Mouse (Mus musculus): ENCODE data around the gene Dlx5. TPM values are rescaled to one million over a fixed set of nuclear protein-coding genes. Genes with fewer than 3 reads are reported as not detected.

Gene Dlx5
- polyA plus RNA-seq, 1 experiment = 0.71 TPM

DNA sequence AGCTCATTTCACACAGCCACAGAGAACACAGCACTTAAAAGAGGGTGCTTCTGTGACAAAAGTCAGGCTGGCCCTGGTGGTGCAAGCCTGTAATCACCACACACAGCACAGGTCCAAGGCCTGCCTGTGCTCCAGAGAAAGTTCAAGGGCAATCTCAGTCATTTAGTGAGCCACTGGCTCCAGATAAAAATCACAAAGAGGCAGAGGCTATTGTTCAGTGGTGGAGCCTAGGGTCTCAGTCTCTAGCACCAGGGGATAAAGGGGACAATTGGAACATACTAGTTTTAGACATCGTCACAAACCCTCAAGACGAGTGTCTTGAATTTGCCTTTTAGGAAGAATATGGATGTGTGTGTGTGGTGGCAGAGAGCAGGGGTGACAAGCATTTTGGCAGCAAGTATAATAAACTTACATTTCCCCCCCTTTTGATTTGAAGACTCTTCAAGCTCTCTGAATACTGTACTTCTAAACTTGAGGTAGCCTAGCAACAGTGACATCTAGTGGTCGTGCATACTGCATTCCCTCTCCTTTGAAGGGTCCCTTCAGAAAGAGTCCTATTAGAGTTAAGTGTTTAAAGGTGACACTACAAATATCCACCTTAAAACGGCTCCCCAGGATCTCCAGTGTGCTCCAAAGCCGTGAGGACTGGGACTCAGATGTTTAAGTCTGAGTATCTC is 33.1 kb upstream of the Dlx5 start:
- H3K27me3 ChIP-seq (ENCODE audit: control insufficient read depth, insufficient read depth, low read length) = no peaks in the 10 kb centered on the region
- DNase-seq = peak; percentile 9
- 45% methylated on average over 5 of the region's 5 CpGs for WGBS
- no peak for TF ChIP-seq POLR2A (IDR thresholded peaks at IDR 0.05; ENCODE audit: control insufficient read depth, extremely low read depth, insufficient read depth, low read length, poor library complexity)
- TF ChIP-seq CTCF (IDR thresholded peaks at IDR 0.05; ENCODE audit: borderline replicate concordance, control insufficient read depth, extremely low read depth, insufficient read depth, low read length, poor library complexity) = no peak
- no peaks in the 10 kb centered on the region for H3K36me3 ChIP-seq (ENCODE audit: control insufficient read depth, insufficient read depth, low read length)
- no peak overlapping the region for H3K27ac ChIP-seq (ENCODE audit: control insufficient read depth, insufficient read depth, low read length)
- H3K4me1 ChIP-seq (replicated peaks; ENCODE audit: control insufficient read depth, insufficient read depth, low read length) = no peaks in the 10 kb centered on the region
- H3K4me3 ChIP-seq (ENCODE audit: control insufficient read depth, insufficient read depth, low read length) = no peak overlapping the region

DNA sequence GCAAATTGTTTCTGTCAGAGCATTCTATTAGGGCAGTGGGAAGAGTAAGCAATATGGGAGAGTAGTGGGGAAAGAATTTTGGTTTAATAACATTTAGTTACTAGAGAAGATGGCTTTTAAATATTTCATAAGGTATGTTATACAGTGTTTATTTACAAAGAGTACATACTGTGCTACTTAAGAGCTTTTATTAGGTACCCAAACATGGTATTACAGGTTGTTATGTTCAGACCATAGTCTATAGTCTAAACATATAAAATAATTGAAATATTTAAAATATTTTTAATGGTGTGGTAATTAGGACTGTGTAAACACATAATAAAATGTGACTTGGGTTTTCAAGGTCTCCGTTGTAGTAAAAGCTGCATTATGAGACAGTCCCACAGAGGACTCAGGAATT is 32.4 kb upstream of the Dlx5 start:
- no peak for TF ChIP-seq POLR2A (IDR thresholded peaks at IDR 0.05; ENCODE audit: control insufficient read depth, extremely low read depth, insufficient read depth, low read length, poor library complexity)
- H3K4me1 ChIP-seq (replicated peaks; ENCODE audit: control insufficient read depth, insufficient read depth, low read length) = no peaks in the 10 kb centered on the region
- DNase-seq = no peak
- H3K4me3 ChIP-seq (ENCODE audit: control insufficient read depth, insufficient read depth, low read length) = no peak overlapping the region
- H3K27me3 ChIP-seq (ENCODE audit: control insufficient read depth, insufficient read depth, low read length) = no peaks in the 10 kb centered on the region
- H3K36me3 ChIP-seq (ENCODE audit: control insufficient read depth, insufficient read depth, low read length) = no peaks in the 10 kb centered on the region
- 83% methylated on average over 1 of the region's 1 CpGs for WGBS
- H3K27ac ChIP-seq (ENCODE audit: control insufficient read depth, insufficient read depth, low read length) = no peak overlapping the region

DNA sequence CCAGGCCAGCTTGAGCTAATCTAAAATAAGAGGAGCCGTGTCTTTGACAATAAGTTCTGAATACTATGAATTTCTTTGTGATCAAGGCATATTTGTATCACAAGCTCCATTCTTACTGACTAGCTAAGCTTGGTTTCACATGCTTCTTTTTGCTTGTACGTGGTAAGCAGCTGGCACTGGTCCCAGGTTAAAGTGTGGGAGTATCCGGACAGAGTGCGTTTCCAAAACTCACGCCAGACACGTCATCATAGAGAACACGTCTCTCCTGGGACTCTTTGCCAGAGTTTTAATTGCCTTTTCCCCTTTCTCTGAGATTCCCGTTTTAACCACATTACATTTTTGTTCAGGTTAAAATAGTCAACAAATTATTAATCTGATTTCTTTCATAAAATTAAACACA is 27.7 kb upstream of the Dlx5 start:
- H3K36me3 ChIP-seq (ENCODE audit: control insufficient read depth, insufficient read depth, low read length) = no peaks in the 10 kb centered on the region
- no peaks in the 10 kb centered on the region for H3K4me1 ChIP-seq (replicated peaks; ENCODE audit: control insufficient read depth, insufficient read depth, low read length)
- WGBS = 82% methylated on average over 8 of the region's 8 CpGs
- TF ChIP-seq CTCF (IDR thresholded peaks at IDR 0.05; ENCODE audit: borderline replicate concordance, control insufficient read depth, extremely low read depth, insufficient read depth, low read length, poor library complexity) (no peak), POLR2A (IDR thresholded peaks at IDR 0.05; ENCODE audit: control insufficient read depth, extremely low read depth, insufficient read depth, low read length, poor library complexity) (no peak)
- no peak overlapping the region for H3K27ac ChIP-seq (ENCODE audit: control insufficient read depth, insufficient read depth, low read length)
- no peak overlapping the region for H3K4me3 ChIP-seq (ENCODE audit: control insufficient read depth, insufficient read depth, low read length)
- no peak for DNase-seq
- H3K27me3 ChIP-seq (ENCODE audit: control insufficient read depth, insufficient read depth, low read length) = no peaks in the 10 kb centered on the region

DNA sequence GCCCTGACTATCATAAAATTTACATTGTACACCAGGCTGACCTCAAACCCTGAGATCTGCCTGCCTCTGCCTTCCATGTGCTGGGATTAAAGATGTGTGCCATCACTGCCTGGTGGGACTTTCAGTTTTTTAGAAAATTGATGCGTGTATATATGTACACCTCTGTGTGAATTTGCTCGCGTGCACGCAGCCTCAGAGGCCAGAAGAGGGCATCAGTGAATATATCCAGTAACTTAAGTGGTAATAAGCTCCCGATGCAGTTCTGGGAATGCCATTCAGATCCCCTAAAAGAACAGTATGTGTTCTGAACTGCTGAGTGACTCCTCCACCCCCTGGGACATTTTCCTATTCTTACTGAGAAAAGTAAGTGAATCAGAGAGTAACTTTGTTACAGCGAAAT is 8.2 kb upstream of the Dlx5 start:
- WGBS = 64% methylated on average over 6 of the region's 6 CpGs
- Histone ChIP-seq H3K27me3 (ENCODE audit: control insufficient read depth, insufficient read depth, low read length) (no peaks in the 10 kb centered on the region), H3K4me3 (ENCODE audit: control insufficient read depth, insufficient read depth, low read length) (no peak overlapping the region), H3K27ac (ENCODE audit: control insufficient read depth, insufficient read depth, low read length) (no peak overlapping the region), H3K4me1 (replicated peaks; ENCODE audit: control insufficient read depth, insufficient read depth, low read length) (no peaks in the 10 kb centered on the region), H3K36me3 (ENCODE audit: control insufficient read depth, insufficient read depth, low read length) (no peaks in the 10 kb centered on the region)
- no peak for DNase-seq
- TF ChIP-seq CTCF (IDR thresholded peaks at IDR 0.05; ENCODE audit: borderline replicate concordance, control insufficient read depth, extremely low read depth, insufficient read depth, low read length, poor library complexity) = no peak
- TF ChIP-seq POLR2A (IDR thresholded peaks at IDR 0.05; ENCODE audit: control insufficient read depth, extremely low read depth, insufficient read depth, low read length, poor library complexity) = no peak

DNA sequence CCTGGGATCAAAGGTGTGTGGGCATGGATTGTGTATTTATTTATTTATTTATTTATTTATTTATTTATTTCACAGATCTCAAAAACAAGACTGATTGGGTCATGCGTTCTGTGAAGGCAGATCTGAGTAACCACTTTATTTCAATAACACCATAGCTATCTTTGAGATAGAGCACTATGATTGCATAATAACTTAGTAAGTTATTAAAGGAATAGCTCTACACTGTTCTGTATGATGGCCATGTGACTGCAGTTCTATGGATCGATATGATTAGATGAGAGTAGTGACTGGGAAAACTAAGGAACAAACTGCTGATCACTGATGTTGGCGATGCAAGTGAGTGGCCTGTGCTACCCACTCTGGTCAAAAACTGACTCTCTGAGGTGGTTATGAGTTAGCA is 4.3 kb upstream of the Dlx5 start:
- DNase-seq = no peak
- 88% methylated on average over 3 of the region's 3 CpGs for WGBS
- H3K27ac ChIP-seq (ENCODE audit: control insufficient read depth, insufficient read depth, low read length) = no peak overlapping the region
- no peaks in the 10 kb centered on the region for H3K4me1 ChIP-seq (replicated peaks; ENCODE audit: control insufficient read depth, insufficient read depth, low read length)
- no peaks in the 10 kb centered on the region for H3K36me3 ChIP-seq (ENCODE audit: control insufficient read depth, insufficient read depth, low read length)
- H3K27me3 ChIP-seq (ENCODE audit: control insufficient read depth, insufficient read depth, low read length) = no peaks in the 10 kb centered on the region; the same call in 1 of the 2 replicates
- no peak overlapping the region for H3K4me3 ChIP-seq (ENCODE audit: control insufficient read depth, insufficient read depth, low read length)
- no peak for TF ChIP-seq CTCF (IDR thresholded peaks at IDR 0.05; ENCODE audit: borderline replicate concordance, control insufficient read depth, extremely low read depth, insufficient read depth, low read length, poor library complexity)
- no peak for TF ChIP-seq POLR2A (IDR thresholded peaks at IDR 0.05; ENCODE audit: control insufficient read depth, extremely low read depth, insufficient read depth, low read length, poor library complexity)

DNA sequence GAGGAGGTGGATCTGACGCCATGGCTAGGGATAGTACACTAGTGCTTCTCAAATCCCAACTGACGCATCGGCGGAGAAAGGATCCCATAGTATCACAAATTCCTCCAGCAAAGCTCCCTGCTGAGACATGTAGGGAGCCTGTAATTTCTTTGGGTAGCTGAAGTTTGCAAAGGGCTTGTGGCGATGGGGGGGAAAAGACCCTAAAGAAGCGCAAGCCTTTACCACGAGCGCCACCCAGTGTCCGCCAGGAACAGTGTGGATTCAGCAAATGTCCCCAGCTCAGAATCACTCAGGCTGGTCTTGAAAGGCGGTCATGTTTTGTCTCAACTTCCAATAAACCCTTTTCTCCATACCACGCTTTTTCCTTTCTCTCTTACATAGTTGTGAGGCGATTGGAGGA is 3.0 kb upstream of the Dlx5 start:
- Histone ChIP-seq H3K36me3 (ENCODE audit: control insufficient read depth, insufficient read depth, low read length) (no peaks in the 10 kb centered on the region), H3K4me1 (replicated peaks; ENCODE audit: control insufficient read depth, insufficient read depth, low read length) (no peaks in the 10 kb centered on the region), H3K4me3 (ENCODE audit: control insufficient read depth, insufficient read depth, low read length) (no peak overlapping the region), H3K27ac (ENCODE audit: control insufficient read depth, insufficient read depth, low read length) (no peak overlapping the region), H3K27me3 (ENCODE audit: control insufficient read depth, insufficient read depth, low read length) (peaks cover 2% of the 10 kb centered on the region; the same call in 1 of the 2 replicates)
- 15% methylated on average over 12 of the region's 12 CpGs for WGBS
- peak; percentile 14 for DNase-seq
- TF ChIP-seq POLR2A (IDR thresholded peaks at IDR 0.05; ENCODE audit: control insufficient read depth, extremely low read depth, insufficient read depth, low read length, poor library complexity) = no peak

DNA sequence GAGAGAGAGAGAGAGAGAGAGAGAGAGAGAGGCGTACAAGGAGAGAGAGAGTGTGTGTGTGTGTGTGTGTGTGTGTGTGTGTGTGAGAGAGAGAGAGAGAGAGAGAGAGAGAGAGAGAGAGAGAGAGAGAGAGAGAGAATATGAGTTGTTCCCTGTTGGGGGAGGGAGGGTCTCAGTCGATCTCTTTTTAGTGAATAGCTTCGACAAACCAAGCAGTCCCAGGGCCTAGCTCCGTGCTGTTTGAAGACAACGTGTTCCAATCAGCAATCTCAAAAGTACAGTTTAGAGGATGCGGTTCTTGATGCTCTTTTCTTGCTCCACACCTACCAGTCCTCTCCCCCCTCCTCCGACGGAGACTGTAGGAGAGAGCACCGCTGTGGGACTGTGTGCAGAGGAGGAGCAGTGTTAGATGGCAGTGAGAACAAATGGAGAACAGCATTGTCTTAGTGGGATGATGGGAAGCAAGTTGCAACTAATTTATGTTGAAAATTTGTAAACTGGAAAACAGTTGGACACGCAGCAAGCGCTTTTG is 447 bp upstream of the Dlx5 start:
- no peaks in the 10 kb centered on the region for H3K4me1 ChIP-seq (replicated peaks; ENCODE audit: control insufficient read depth, insufficient read depth, low read length)
- no peak for TF ChIP-seq CTCF (IDR thresholded peaks at IDR 0.05; ENCODE audit: borderline replicate concordance, control insufficient read depth, extremely low read depth, insufficient read depth, low read length, poor library complexity)
- no peak for TF ChIP-seq POLR2A (IDR thresholded peaks at IDR 0.05; ENCODE audit: control insufficient read depth, extremely low read depth, insufficient read depth, low read length, poor library complexity)
- H3K4me3 ChIP-seq (ENCODE audit: control insufficient read depth, insufficient read depth, low read length) = no peak overlapping the region
- no peak overlapping the region for H3K27ac ChIP-seq (ENCODE audit: control insufficient read depth, insufficient read depth, low read length)
- DNase-seq = no peak
- WGBS = 12% methylated on average over 11 of the region's 11 CpGs
- H3K36me3 ChIP-seq (ENCODE audit: control insufficient read depth, insufficient read depth, low read length) = no peaks in the 10 kb centered on the region
- peaks cover 5% of the 10 kb centered on the region; the same call in 1 of the 2 replicates for H3K27me3 ChIP-seq (ENCODE audit: control insufficient read depth, insufficient read depth, low read length)

All from thymus, adult 2 months (tissue).